Mouse (Mus musculus) urinary bladder, adult 2 months (tissue): ENCODE data around the gene Ube2a. TPM values are rescaled to one million over a fixed set of nuclear protein-coding genes. Genes with fewer than 3 reads are reported as not detected.

Experiments
- DNase-seq: peaks from one replicate; pipeline ENCODE4 v3.0.0; 2022; ENCODE audit warnings: low spot score
- polyA plus RNA-seq: library from polyadenylated mRNA; depleted of rRNA; stranded (reverse); fragments of >200 nt; gene quantifications from 2 replicates; pipeline ENCODE4 v1.2.3, GENCODE M21; 2012; rRNA removed

Ube2a gene
- polyA plus RNA-seq, 1 experiment: 45.0 TPM

DNA sequence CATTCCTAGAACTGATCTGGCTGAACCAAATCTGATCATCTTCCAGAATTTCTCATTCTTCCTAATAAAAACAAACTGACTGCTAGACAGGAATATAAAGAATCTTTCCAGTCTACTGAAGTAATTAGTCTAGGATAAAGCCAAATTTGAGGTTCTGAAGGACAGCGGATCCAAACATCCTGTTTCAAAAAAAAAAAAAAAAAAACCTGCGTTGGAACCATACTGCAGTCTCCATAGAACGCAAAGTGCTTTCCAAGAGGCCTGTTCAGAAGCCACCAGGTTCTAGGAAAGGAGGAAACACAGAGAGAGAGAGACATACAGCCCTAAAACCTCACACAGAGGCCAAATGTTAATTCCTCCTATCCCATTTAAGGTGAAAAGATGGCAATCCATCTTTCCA is 28.0 kb downstream of the Ube2a start:
- DNase-seq: no peak

DNA sequence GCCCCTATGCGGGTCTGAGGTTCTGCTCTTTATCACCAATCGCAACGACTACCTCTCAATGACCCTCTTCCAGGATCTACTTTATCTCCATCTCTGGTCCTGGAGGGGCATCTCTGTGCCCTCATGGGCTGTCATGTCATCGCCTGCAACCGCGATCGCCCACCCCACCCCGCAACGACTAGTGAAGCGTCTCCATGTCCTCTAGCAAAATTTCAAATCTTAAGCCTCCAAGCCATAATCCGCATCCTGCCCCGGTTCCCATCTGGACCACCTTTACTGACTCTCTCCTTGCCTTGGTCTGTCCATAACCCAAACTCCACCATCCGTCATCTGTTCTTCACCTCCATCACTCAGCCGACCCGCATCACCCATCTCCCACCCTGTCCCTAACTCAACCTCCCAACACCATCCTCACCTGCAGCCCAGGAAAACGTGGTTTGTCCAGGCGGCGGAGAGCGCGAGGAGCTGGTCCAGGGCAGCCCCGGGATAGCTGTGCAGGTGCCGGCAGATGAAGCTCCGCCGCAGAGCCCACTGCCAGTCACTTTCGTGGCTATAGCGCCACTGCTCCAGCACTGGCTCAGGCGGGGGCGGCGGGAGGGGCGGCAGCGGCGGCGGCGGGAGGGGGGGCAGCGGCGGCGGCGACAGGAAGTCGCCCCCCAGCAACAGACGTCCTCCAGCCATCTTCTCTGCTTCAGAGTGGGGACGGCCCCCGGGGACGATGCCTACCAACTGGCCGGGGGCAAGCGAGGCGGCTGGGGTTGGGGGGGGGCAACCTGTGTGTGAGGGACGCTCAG is 28.8 kb downstream of the Ube2a start, which contains the start of gene Nkrf:
Gene Nkrf, minus strand, starts transcription at position 579 of the 794 bp plus-strand sequence.
- DNase-seq: peak; percentile 27

DNA sequence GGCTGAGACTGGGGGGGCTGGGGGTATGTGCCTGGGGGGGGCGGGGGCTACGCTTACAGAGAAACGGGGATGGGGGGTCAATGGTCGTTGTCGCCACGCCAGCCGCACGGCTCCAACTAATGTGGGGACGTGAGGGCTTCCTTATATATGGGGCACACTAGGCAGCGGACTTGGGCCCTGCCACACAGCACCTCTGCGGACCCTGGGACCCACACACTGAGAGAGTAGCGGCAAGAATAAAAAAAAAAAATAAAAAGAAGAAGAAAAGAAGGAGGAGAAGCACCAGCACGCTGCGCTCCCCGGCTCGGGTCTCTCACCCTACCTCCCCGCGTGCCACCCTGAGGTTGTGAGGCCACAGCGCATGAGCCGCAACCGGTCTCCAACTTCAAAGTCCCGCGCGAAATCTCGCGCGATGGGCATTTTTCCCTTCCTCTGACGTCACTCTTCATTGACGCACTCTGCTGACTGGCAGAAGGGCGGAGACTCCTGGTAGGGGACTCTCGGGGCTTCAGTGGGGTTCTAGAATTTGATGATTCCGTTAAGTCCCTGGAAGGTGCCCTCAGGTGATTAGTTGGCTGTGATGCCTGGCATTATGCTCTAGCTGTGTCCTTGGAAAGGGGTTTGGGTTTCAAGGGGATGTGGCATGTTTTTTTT is 29.5 kb downstream of the Ube2a start:
- DNase-seq: peak; percentile 74

DNA sequence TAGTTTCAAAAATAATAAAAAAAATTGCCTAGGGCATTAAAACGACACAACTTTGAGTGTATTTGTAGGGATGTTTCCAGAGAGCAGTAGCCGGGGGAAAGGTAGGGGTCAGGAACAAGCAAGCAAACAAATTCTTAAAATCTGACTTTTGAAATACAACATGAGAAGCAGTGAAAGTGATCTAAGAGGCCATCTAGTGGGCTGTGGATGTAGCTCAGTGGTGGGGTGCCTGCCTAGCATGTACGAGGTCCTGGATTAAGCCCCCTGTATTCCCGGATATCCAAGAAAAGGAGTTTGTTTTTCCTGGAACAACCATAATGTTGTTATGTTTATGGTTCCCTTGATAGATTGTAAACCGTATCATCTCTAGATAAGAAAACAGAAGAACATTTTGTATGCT is 32.8 kb downstream of the Ube2a start:
- no peak for DNase-seq

DNA sequence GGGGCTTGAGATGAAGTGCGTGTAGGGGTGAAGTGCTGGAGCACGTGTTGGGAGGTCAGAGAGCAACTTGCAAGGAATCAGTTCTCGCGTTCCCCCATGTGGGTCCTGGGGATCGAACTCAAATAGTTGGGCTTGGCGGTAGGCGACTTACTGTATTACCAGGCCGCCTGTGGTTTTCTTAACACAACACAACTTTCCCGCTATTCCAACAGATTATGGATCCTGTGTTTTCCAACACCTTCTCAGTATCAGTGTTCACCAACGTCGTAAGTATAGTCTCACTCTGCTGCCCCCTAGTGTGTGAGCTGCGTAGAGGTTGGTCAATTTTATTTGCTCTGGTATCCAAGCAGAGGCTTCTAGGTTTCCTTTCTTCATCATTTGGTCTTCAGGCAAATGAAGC is 37.6 kb downstream of the Ube2a start:
- DNase-seq: no peak

DNA sequence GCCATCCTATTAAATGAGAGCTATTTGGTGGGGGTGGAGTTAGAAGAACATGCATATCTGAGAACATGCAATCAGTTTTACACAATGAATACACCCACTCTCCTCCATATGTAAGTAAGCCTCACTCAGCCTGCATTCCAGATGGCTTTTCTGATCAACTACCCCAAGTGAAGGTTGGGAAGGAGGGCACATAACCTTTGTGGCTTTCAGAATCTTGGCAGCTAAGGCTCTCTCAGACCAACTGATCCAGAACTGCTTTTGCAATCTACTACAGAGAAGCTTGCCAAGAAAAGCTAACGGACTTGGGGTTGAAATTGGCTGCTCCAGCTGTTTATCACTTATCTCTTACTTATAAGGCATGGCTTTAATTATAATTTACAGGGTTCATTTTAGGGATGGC is 44.0 kb downstream of the Ube2a start:
- DNase-seq: no peak

DNA sequence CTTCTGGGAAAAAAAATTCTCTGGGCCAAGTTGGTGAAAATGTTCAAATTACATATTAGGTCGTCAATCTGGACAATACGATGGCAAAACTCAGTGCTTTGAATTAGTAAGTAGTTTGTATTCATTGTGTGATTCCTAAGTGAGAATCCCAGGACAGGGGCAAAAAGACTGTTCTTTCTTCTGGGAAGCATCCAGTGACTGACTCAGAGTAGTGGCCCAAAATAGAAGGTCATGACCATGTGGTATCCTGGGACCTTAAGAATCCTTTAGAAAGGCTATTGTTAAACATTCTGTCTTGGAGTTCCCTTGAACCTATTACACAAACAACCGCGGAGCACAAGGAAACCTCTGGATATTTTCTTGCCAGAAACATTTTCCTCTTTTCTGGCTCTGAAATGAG is 47.6 kb downstream of the Ube2a start:
- no peak for DNase-seq

DNA sequence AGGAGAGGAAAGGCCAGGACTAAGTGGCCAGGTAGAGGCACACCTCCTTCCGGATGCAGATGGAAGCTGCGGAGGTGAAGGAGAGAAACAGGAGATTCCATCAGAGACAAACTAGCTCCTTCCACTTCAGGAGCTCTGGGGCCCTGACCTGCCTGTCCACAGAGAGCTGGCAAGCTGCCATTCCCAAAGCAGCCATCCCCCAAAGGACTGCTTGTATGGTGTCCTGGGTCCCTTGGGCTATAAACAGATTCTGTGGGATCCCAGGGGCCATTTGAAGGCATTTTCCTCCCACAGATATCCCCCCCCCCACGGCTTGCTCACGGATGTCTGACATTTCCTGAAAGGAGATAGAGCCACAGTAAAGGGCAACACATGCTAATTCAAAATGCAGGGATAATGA is 55.1 kb downstream of the Ube2a start:
- no peak for DNase-seq

DNA sequence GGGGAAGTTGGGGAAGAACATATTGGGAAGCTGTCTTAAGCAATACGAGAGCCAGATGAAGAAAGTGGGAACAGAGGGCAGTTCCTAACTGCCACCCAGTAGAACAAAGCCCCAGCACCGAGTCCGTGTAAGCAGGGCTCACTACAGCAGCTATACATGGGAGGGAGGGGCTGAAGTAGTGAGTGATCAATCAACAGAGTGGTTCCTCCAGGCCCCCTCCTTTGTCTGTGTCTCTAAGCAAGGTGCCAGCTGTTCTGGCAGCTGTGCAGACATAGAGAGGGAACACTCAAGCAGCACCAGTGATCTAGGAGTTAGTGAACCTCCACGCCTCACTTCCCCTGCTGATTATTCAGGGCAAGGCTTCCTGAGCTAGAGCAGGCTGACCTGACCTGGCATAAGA is 56.0 kb downstream of the Ube2a start:
- no peak for DNase-seq

DNA sequence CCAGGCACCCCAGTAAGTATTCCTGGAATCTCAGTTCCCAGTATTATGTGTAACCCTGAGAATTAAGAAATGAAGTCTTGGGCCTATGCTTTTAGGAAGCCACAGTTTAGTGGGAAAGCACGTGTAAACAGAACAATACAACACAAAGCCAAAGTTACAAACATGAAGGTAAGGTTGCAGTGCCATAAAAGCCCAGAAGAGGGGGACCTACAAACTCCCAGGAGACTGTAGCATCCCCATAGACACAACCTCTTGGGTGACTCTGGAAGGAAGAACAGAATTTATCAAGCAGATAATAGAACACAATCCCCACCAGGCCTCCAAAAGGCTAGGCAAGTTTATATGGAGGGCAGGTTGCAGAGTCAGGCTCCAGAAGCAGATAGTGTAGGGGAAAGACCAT is 56.9 kb downstream of the Ube2a start:
- no peak for DNase-seq

Other genes with a start within 250 kb of the Ube2a start
- gene Akap17b, start 228.5 kb upstream of the Ube2a start, polyA plus RNA-seq: 4.7 and 5.0 TPM in 2 replicates
- 3.6 and 4.1 TPM in 2 replicates for gene Slc25a43, start 130.2 kb upstream of the Ube2a start, polyA plus RNA-seq
- 445 and 526 TPM in 2 replicates for gene Slc25a5, start 78.2 kb upstream of the Ube2a start, polyA plus RNA-seq
- gene C330007P06Rik, start 211 bp downstream of the Ube2a start, polyA plus RNA-seq: 15.9 and 19.7 TPM in 2 replicates
- 5.1 and 5.9 TPM in 2 replicates for gene Nkrf, start 29.0 kb downstream of the Ube2a start, polyA plus RNA-seq
- gene Sept6, start 117.9 kb downstream of the Ube2a start, polyA plus RNA-seq: 11.7 and 14.7 TPM in 2 replicates
- not detected in 2 replicates for gene Sowahd, start 174.9 kb downstream of the Ube2a start, polyA plus RNA-seq
- 986 and 1,015 TPM in 2 replicates for gene Rpl39, start 211.5 kb downstream of the Ube2a start, polyA plus RNA-seq
- 30.7 and 32.1 TPM in 2 replicates for gene Upf3b, start 236.4 kb downstream of the Ube2a start, polyA plus RNA-seq